Mouse (Mus musculus): Measurements from ENCODE around the gene Gm49355. TPM values are rescaled to one million over a fixed set of nuclear protein-coding genes. Genes with fewer than 3 reads are reported as not detected.

Gm49355 gene
- polyA plus RNA-seq, 1 experiment from 2014 or later = 0.14 TPM

GRCm38 (mm10) chr14:12346865-12347600, 63.3 kb downstream of the Gm49355 start:
- Histone ChIP-seq H3K79me2 (ENCODE audit: inconsistent target) (no peaks in the 10 kb centered on the region), H3K4me3 (ENCODE audit: inconsistent target) (peak overlapping the region; percentile 1; the same call in 1 of the 2 replicates), H3K27ac (no peak overlapping the region), H3K36me3 (ENCODE audit: inconsistent target) (no peaks in the 10 kb centered on the region)
- WGBS (ENCODE audit: missing documents) = 5% methylated on average over 25 of the region's 26 CpGs

- WGBS (ENCODE audit: missing documents) = 0% methylated on average over 2 of the region's 2 CpGs
- Histone ChIP-seq H3K4me3 (ENCODE audit: inconsistent target) (no peak within 1 kb of the TSS), H3K27ac (no peak within 1 kb of the TSS), H3K36me3 (ENCODE audit: inconsistent target) (no peaks in the 10 kb centered on the region), H3K79me2 (ENCODE audit: inconsistent target) (no peaks in the 10 kb centered on the region)
These were observed 64.3 kb downstream of the Gm49355 start, which contains the start of gene Fezf2 for GRCm38 (mm10) chr14:12348089-12348488. TSS of gene Fezf2 (minus strand) at chr14:12348189.

- Histone ChIP-seq H3K36me3 (ENCODE audit: inconsistent target) (no peaks in the 10 kb centered on the region), H3K79me2 (ENCODE audit: inconsistent target) (no peaks in the 10 kb centered on the region), H3K27ac (no peak overlapping the region), H3K4me3 (ENCODE audit: inconsistent target) (no peak overlapping the region)
- WGBS (ENCODE audit: missing documents) = 11% methylated on average over 15 of the region's 15 CpGs
These were observed 65.7 kb downstream of the Gm49355 start for GRCm38 (mm10) chr14:12349334-12350090.

GRCm38 (mm10) chr14:12350271-12350916, 66.6 kb downstream of the Gm49355 start:
- no peaks in the 10 kb centered on the region for H3K36me3 ChIP-seq (ENCODE audit: inconsistent target)
- H3K27ac ChIP-seq = no peak overlapping the region
- H3K4me3 ChIP-seq (ENCODE audit: inconsistent target) = no peak overlapping the region
- WGBS (ENCODE audit: missing documents) = 24% methylated on average over 16 of the region's 16 CpGs
- no peaks in the 10 kb centered on the region for H3K79me2 ChIP-seq (ENCODE audit: inconsistent target)

Other genes starting within 250 kb of the Gm49355 start
- gene 3830406C13Rik, start 197 bp downstream of the Gm49355 start, polyA plus RNA-seq (2018) = 38.6 to 107 TPM (median 50.4 TPM) in 3 replicates
- gene Fezf2, start 64.2 kb downstream of the Gm49355 start, polyA plus RNA-seq (2018) = not detected in 3 replicates